Mouse (Mus musculus) neutrophil, adult 5-6 weeks (primary cell): ENCODE results near the gene Ang. TPM values are rescaled to one million over a fixed set of nuclear protein-coding genes. Genes with fewer than 3 reads are reported as not detected.

ENCODE experiments used
- ATAC-seq: fragments of 151-379, 151-347 bp; 2 replicates; pipeline ENCODE4 v1.8.0; 2017; ENCODE audit warnings: mild to moderate bottlenecking, moderate TSS enrichment; ENCODE audit not compliant: insufficient number of reproducible peaks, poor library complexity, low FRiP score, severe bottlenecking; ENCODE audit errors: extremely low read depth
- total RNA-seq: library from RNA; stranded (forward); fragments of 200-1000 nt; gene quantifications from 2 replicates; pipeline ENCODE4 v1.2.3, GENCODE M21; 2017

The Ang gene
- total RNA-seq, 1 experiment from 2014 or later = 2.2 TPM

- no peak for ATAC-seq
These were observed 59.4 kb downstream of the Ang start for GRCm38 (mm10) chr14:51150206-51150831.

Other genes with a start within 250 kb of the Ang start
- gene Tep1, start 220.6 kb upstream of the Ang start, total RNA-seq = 36.1 and 41.5 TPM in 2 replicates
- gene Klhl33, start 193.6 kb upstream of the Ang start, total RNA-seq = not detected in 2 replicates
- gene Osgep, start 166.3 kb upstream of the Ang start, total RNA-seq = 46.7 and 58.8 TPM in 2 replicates
- 12.3 and 23.3 TPM in 2 replicates for gene Apex1, start 166.2 kb upstream of the Ang start, total RNA-seq
- 48.2 and 58.0 TPM in 2 replicates for gene Pip4p1, start 160.3 kb upstream of the Ang start, total RNA-seq
- 53.4 and 69.2 TPM in 2 replicates for gene Pnp, start 160.1 kb upstream of the Ang start, total RNA-seq
- gene Gm49342, start 146.6 kb upstream of the Ang start, total RNA-seq = not detected in 2 replicates
- 1.4 TPM in 1 of 2 replicates, not detected in the other for gene Pnp2, start 135.2 kb upstream of the Ang start, total RNA-seq
- not detected in 2 replicates for gene Rnase10, start 83.4 kb upstream of the Ang start, total RNA-seq
- not detected in 2 replicates for gene Rnase9, start 49.3 kb upstream of the Ang start, total RNA-seq
- not detected in 2 replicates for gene Rnase11, start 41.0 kb upstream of the Ang start, total RNA-seq
- 2.6 TPM in 1 of 2 replicates, not detected in the other for gene Rnase12, start 33.5 kb upstream of the Ang start, total RNA-seq
- gene Olfr750, start 16.7 kb upstream of the Ang start, total RNA-seq = not detected in 2 replicates
- gene Rnase4, start 73 bp upstream of the Ang start, total RNA-seq = 2.0 and 2.1 TPM in 2 replicates
- gene Eddm3b, start 23.3 kb downstream of the Ang start, total RNA-seq = not detected in 2 replicates
- gene Rnase6, start 32.8 kb downstream of the Ang start, total RNA-seq = 227 and 232 TPM in 2 replicates
- not detected in 2 replicates for gene Rnase1, start 55.6 kb downstream of the Ang start, total RNA-seq
- gene Rnase2b, start 71.1 kb downstream of the Ang start, total RNA-seq = not detected in 2 replicates
- gene Ang2, start 108.0 kb downstream of the Ang start, total RNA-seq = not detected in 2 replicates
- not detected in 2 replicates for gene Ear14, start 112.2 kb downstream of the Ang start, total RNA-seq
- gene Rnase2a, start 165.0 kb downstream of the Ang start, total RNA-seq = not detected in 2 replicates